Mouse (Mus musculus): ENCODE measurements around the gene Cenpx. TPM values are rescaled to one million over a fixed set of nuclear protein-coding genes. Genes with fewer than 3 reads are reported as not detected.
A peak's percentile ranks its signal among the peaks of the same experiment; 100 is the strongest.

Gene Cenpx
- total RNA-seq, 2 experiments from 2014 or later, result 18.9 to 21.3 TPM

- intact Hi-C loops (cut with DNase I), result no loop called here
- TF ChIP-seq CTCF (IDR thresholded peaks at IDR 0.05), result no peak
- no peak overlapping the region for H3K4me3 ChIP-seq
- no peak for DNase-seq (ENCODE audit: extremely low spot score in 1 of 2, low spot score in 2 of 2)
- no peak overlapping the region for H3K27ac ChIP-seq
Measured at GRCm38 (mm10) chr11:120709551-120709950, 4.0 kb downstream of the Cenpx start.

DNA sequence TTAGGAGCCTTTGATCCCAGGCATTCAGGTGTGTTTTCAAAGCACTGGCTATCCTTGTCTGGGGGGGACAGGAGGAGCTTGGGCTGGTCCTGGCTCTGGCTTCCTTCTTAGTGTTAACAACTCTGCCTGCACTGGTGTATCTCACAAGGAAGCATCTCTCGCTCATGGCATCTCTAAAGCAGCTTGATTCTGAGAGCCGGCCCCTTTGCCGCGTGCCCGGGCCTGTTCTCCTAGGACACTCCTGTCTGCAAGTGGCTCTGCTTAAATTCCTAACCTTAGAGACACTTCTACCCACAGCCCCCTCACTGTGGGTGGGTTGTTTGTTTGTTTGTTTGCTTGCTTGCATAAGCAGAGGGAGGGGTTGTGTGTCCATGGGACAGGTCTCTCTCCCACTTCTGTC, 5.6 kb downstream of the Cenpx start:
- peak overlapping the region; percentile 44 for H3K27ac ChIP-seq
- intact Hi-C loops (cut with DNase I), result no loop called here

GRCm38 (mm10) chr11:120707225-120707624, 6.3 kb downstream of the Cenpx start:
- Histone ChIP-seq H3K4me3 (no peak overlapping the region), H3K27ac (peak overlapping the region; percentile 50)
- DNase-seq (ENCODE audit: extremely low spot score in 1 of 2, low spot score in 2 of 2), result no peak
- intact Hi-C loops (cut with DNase I), result no loop called here
- no peak for TF ChIP-seq CTCF (IDR thresholded peaks at IDR 0.05)

More for the DNA sequence above, 5.6 kb downstream of the Cenpx start:
- no peak for DNase-seq (ENCODE audit: extremely low spot score in 1 of 2, low spot score in 2 of 2)
- no peak for TF ChIP-seq CTCF (IDR thresholded peaks at IDR 0.05)
- no peak overlapping the region for H3K4me3 ChIP-seq

- DNase-seq (ENCODE audit: extremely low spot score in 1 of 2, low spot score in 2 of 2), result no peak
- no peak overlapping the region for H3K27ac ChIP-seq
- intact Hi-C loops (cut with DNase I), result no loop called here
Measured at GRCm38 (mm10) chr11:120706120-120706519, 7.4 kb downstream of the Cenpx start.

GRCm38 (mm10) chr11:120704486-120705325, 8.8 kb downstream of the Cenpx start:
- no peak overlapping the region for H3K4me3 ChIP-seq
- no peak for TF ChIP-seq CTCF (IDR thresholded peaks at IDR 0.05)
- intact Hi-C loops (cut with DNase I), result no loop called here
- DNase-seq (ENCODE audit: extremely low spot score in 1 of 2, low spot score in 2 of 2), result no peak
- H3K27ac ChIP-seq, result no peak overlapping the region

More at GRCm38 (mm10) chr11:120706120-120706519, 7.4 kb downstream of the Cenpx start:
- H3K4me3 ChIP-seq, result no peak overlapping the region
- TF ChIP-seq CTCF (IDR thresholded peaks at IDR 0.05), result no peak

GRCm38 (mm10) chr11:120703696-120704454, 9.7 kb downstream of the Cenpx start:
- no peak for TF ChIP-seq CTCF (IDR thresholded peaks at IDR 0.05)
- intact Hi-C loops (cut with DNase I), result no loop called here
- no peak for DNase-seq (ENCODE audit: extremely low spot score in 1 of 2, low spot score in 2 of 2)
- no peak overlapping the region for H3K27ac ChIP-seq
- no peak overlapping the region for H3K4me3 ChIP-seq

DNA sequence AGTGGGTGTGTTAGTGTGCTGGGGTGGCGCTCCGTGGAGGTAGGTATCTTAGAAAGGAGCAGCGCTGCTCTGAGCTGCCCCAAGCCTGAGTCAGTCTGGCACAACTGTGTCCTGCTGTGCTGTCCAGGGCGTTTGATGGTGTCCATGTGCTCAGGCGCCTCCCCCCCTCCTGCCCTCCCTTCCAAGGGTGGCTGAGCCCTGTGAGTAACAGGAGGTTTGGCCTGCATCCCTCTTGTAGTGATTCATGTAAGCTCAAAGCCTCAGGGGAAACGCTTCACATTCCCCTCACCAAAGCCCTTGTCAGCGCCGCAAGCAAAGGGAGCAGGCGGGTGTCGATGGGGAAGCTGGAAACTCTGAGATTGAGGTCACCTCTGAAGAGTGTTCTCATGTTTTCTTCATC, 15.8 kb downstream of the Cenpx start:
- no peak for DNase-seq (ENCODE audit: extremely low spot score in 1 of 2, low spot score in 2 of 2)
- intact Hi-C loops (cut with DNase I), result no loop called here
- Histone ChIP-seq H3K27ac (no peak overlapping the region; the same call in 1 of the 2 replicates), H3K4me3 (no peak overlapping the region)
- no peak; the same call in 1 of the 2 replicates for TF ChIP-seq CTCF (IDR thresholded peaks at IDR 0.05)

- intact Hi-C loops (cut with DNase I), result no loop called here
- Histone ChIP-seq H3K27ac (no peak overlapping the region), H3K4me3 (no peak overlapping the region)
- peak; percentile 40 for TF ChIP-seq CTCF (IDR thresholded peaks at IDR 0.05)
- no peak for DNase-seq (ENCODE audit: extremely low spot score in 1 of 2, low spot score in 2 of 2)
Measured at GRCm38 (mm10) chr11:120696568-120696967, 17.0 kb downstream of the Cenpx start.

DNA sequence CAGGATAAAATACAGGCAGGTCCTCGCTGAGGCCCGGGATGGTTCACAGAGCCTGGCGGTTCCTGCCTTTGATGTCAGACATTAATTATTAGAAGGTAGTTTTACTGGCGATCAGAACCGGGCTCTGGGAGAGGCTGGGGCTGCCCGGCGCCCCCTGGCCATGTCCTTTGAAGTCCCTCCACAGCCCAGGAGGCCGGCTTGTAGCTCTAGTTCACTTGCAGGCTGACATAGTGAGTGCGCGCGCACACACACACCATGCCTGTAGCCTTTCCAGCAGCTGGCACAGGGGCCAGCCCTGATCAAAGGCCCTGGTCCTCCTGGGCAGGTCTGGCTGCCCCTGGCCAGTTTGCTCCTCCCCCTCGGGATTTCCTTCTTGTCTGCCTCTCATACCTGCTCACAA, 17.9 kb downstream of the Cenpx start:
- intact Hi-C loops (cut with DNase I), result no loop called here
- H3K4me3 ChIP-seq, result no peak overlapping the region
- H3K27ac ChIP-seq, result peak overlapping the region; percentile 64
- no peak for DNase-seq (ENCODE audit: extremely low spot score in 1 of 2, low spot score in 2 of 2)
- TF ChIP-seq CTCF (IDR thresholded peaks at IDR 0.05), result no peak

DNA sequence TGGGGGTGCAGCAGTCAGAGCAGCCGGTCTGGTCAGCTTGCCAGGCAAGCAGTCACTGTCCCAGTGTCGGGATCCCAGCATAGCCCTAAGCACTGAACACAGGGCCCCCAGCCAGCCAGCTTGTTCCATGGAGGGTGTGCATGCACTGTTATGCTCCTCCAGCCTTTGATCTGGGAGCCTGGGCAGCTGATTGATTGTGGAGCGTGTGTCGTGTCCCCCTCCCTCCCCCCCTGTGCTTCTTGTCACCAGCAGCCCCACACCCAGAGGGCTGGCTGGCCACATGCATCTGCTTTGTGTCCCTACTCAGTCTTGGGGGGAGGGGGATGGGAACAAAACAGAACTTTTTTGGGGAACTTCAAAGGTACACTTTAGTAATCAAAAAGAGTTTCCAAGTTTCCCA, 18.4 kb downstream of the Cenpx start:
- intact Hi-C loops (cut with DNase I), result no loop called here
- Histone ChIP-seq H3K27ac (peak overlapping the region; percentile 64), H3K4me3 (no peak overlapping the region)
- TF ChIP-seq CTCF (IDR thresholded peaks at IDR 0.05), result no peak
- DNase-seq (ENCODE audit: extremely low spot score in 1 of 2, low spot score in 2 of 2), result no peak

GRCm38 (mm10) chr11:120693461-120693860, 20.1 kb downstream of the Cenpx start:
- no peak overlapping the region for H3K4me3 ChIP-seq
- DNase-seq (ENCODE audit: extremely low spot score in 1 of 2, low spot score in 2 of 2), result no peak
- H3K27ac ChIP-seq, result no peak overlapping the region
- no peak for TF ChIP-seq CTCF (IDR thresholded peaks at IDR 0.05)
- intact Hi-C loops (cut with DNase I), result no loop called here

GRCm38 (mm10) chr11:120692471-120693011, 21.0 kb downstream of the Cenpx start:
- Histone ChIP-seq H3K4me3 (no peak overlapping the region), H3K27ac (peak overlapping the region; percentile 57)
- TF ChIP-seq CTCF (IDR thresholded peaks at IDR 0.05), result no peak; the same call in 1 of the 2 replicates
- intact Hi-C loops (cut with DNase I), result no loop called here
- DNase-seq (ENCODE audit: extremely low spot score in 1 of 2, low spot score in 2 of 2), result no peak

All from left cerebral cortex, adult 2 months (tissue).